Mouse (Mus musculus) lung, adult 2 months (tissue): ENCODE results near the gene Fstl3.

Experiments used
- CTCF ChIP-seq: fragments of 200-500 bp; IDR thresholded peaks from 2 replicates; pipeline ENCODE4 v1.5.1; 2011; ENCODE audit warnings: mild to moderate bottlenecking, low read length, control low read depth; ENCODE audit not compliant: insufficient read depth
- POLR2A ChIP-seq: fragments of 200-500 bp; IDR thresholded peaks from 2 replicates; pipeline ENCODE4 v1.6.1; 2011; ENCODE audit warnings: low read depth, mild to moderate bottlenecking, control low read depth, low read length, borderline replicate concordance; ENCODE audit errors: extremely low read depth

GRCm38 (mm10) chr10:79789581-79789980 is 12.5 kb downstream of the Fstl3 start:
- TF ChIP-seq CTCF = no peak
- TF ChIP-seq POLR2A = no peak
